Mouse (Mus musculus) testis, postnatal 14 days (tissue): Measurements from ENCODE around the gene Gm17949.

ENCODE experiments used
- DNase-seq: peaks from one replicate; pipeline ENCODE4 v3.0.0; 2021; ENCODE audit warnings: low spot score

The Gm17949 gene

DNA sequence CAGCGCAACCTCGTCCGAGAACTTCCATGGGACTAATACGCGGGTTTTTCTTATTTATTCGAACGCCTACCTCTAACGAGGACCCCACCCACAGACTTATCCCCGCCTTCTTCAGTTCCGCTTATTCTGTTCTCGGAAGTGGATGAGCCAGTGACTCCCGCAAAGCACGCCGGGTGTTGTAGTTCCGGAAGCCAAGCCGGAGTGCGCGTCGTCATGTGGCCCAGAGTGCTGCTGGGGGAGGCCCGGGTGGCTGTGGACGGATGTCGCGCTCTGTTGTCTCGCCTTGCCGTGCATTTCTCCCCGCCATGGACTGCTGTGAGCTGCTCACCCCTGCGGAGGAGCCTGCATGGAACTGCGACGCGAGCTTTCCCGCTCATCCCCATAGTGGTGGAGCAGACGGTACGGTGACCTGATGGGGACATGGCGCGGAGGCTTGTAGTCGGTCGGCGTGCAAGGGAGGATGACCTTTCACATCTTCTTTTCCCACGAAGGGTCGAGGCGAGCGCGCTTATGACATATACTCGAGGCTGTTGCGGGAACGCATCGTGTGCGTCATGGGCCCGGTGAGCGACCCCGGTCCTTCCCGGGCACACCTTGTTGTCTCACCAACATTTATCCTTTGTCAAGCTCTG lies 21.0 kb upstream of the Gm17949 start, which contains the start of gene Clpp:
Clpp (plus strand) TSS at position 191 of the 632 bp plus-strand sequence.
- peak; percentile 93 for DNase-seq

- DNase-seq, result no peak
Observed at GRCm38 (mm10) chr17:56990966-56991365, 20.3 kb upstream of the Gm17949 start.

DNA sequence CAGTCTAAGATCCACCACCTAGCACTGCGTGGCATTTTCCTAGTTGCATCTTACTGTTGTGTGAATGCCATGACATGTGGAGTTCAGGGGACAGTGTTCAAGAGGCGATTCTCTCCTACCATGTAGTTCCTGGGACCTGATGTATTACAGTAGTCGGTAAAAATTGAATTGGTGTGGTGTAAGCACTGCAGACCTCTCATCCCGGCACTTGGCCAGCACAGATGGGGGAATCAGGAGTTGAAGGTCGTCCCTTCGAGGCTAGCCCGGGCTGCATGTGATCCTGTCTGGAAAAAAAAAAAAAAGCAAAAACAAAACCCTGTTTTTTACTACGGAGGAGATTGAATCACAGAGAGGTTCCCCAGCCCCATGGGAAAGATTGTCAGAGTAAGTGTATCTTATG lies 16.2 kb upstream of the Gm17949 start:
- DNase-seq, result no peak

- no peak for DNase-seq
Observed at GRCm38 (mm10) chr17:56996506-56996905, 14.8 kb upstream of the Gm17949 start.

DNA sequence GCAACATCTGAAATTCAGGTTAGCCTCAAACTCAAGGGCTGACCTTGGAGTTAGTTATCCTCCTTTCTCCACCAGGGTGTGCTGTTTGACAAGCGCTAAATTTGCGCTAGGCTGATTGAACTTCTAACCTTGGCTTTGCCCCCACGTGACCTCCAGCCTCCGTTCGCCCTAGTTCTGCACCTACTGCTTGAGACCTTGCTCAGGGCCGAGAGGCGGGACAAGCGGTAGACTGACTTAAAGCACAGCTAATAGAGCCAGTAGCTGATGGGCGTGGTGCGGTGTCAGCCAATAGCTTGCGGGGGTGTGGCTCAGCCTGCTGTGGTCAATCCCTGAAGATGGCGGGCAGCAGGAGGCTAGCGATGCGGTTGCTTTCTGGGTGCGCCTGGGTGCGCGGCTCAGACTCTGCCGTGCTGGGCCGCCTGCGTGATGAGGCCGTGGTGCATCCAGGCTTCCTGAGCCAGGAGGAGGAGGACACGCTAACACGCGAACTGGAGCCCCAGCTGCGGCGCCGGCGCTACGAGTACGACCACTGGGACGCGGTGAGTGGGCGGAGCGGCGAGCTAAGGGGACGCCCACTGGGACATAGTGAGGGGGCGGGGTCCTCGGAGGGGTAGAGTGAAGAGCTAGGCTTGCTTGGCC lies 14.1 kb upstream of the Gm17949 start, which contains the start of gene Alkbh7:
Alkbh7 (plus strand) TSS at position 311 of the 639 bp plus-strand sequence.
- DNase-seq, result peak; percentile 96

- no peak for DNase-seq
Observed at GRCm38 (mm10) chr17:56999414-56999813, 11.9 kb upstream of the Gm17949 start.

DNA sequence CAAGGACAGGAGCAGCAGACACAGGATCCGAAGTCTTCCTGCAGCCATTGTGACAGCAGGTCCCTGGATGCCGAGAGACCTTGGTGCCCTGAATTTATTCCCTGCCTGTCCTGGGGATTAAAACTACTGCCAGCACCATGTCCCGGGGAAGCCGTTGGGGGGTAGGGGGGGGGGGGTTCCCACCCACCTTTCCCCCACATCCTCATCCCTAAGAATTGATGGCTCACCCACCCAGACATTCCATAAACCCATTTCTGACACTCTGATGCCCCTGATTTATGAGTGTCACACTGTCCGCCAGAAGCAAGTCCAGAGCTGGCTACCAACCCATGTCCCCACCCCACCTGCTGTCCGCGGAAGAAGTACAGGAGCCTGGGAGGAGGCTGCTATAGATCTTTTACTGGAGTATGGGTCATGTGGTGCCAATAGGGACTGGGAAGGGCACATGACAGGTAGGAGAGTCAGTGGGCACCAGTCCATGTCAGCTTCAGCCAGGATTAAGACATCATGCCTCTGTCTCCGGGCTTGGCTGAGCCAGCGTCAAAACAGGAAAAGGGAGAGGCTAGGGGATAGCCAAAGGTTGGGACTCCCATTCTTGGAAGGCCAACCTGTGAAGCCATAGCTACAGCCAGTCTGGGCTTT lies 11.2 kb upstream of the Gm17949 start, which contains the start of gene Pspn:
Pspn (minus strand) TSS at position 51 of the 642 bp plus-strand sequence.
- DNase-seq, result no peak

DNA sequence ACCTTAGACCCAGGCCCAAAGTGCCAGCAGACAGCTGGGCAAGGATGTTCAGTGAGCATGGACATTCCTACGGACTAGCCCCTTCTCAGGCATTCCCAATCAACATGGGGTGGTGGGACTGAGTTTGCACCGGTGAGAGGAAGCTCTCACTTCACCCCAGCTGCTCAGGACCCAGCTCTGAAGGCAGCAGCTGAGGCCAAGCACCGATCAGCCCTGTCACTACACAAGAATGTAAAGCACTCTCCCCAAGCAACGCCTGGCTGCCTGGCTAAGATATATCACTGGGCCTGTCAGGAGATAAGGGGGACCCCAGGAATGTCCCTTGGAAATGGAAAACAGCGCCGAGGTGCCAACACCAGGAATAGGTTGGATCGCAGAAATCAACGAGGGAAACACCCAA lies 10.0 kb upstream of the Gm17949 start:
- no peak for DNase-seq

- no peak for DNase-seq
Observed at GRCm38 (mm10) chr17:57003994-57004393, 7.3 kb upstream of the Gm17949 start.

DNA sequence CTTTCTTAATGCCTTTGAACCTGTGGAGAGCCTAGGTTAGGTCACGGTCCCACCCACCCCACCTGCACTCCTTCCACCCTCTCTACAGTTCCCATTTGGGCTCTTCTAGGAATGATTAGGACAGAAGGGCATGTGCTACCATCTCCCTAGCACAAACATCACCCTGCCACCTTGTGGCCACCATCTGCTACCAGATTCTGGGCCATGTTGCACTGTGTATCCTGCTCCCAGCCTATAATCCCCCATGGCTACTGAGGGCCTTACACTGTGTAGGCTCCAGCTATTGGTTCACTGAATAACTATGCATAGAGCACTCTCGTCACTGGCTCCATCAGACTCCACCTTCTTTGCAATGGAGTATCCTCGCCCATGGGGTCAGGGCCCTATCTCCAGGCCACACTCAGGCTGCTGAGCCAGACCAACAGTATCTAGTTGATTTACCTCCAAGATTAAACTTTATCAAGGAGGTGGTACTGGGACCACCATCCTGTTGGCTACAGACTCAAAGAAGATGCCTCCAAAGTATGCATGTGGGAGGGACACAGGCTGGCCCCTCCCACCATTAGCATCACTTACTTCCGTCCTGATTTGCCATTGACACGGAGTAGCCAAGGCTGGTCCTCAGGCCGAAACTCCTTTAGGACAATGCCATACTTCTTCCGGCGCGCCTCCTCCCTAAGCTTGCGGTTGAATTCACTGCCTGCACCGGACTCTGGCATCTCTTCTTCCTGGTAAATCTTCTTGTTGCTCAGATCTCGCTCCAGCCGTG lies 3.9 kb upstream of the Gm17949 start:
- DNase-seq, result no peak

DNA sequence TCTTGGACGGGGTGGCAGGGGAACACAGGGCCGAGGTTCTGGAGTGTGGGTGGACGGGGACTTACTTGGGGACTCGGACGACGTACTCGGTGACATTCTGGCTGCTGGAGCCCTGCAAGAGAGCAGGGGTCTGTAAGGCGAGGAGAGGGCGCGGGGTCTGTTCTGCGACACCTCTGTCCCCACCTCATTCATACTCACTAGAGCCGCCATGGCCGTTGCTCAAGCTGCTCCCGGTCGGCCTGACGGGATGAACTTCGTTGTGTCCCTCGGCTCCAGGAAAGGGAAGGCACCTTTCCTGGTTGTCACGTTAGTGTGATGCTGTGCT lies 396 bp upstream of the Gm17949 start:
- no peak for DNase-seq

- no peak for DNase-seq
Observed at GRCm38 (mm10) chr17:57012245-57012795, 1.1 kb downstream of the Gm17949 start.

GRCm38 (mm10) chr17:57019693-57020092 lies 8.4 kb downstream of the Gm17949 start:
- no peak for DNase-seq

DNA sequence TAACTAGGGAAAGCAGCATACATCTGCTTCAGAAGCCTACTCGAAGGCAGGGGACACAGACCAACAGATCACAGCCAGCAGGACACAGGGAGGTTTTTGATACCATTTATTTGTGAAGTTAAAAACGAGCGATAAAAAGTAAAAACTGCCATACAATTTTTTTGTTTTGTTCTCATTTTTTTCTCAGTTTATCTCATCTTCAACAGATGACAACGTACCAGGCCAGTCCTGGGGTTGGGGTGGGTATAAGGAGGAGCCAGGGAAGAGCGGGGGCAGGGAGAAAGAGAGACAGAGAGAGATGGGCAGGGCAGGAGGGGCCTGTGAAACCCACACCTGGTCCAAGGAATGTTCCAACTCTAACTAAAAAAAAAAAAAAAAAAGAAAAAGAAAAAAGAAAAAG lies 9.7 kb downstream of the Gm17949 start:
- no peak for DNase-seq

GRCm38 (mm10) chr17:57027471-57027870 lies 16.2 kb downstream of the Gm17949 start:
- no peak for DNase-seq

- no peak for DNase-seq
Observed at GRCm38 (mm10) chr17:57029691-57030090, 18.4 kb downstream of the Gm17949 start.

DNA sequence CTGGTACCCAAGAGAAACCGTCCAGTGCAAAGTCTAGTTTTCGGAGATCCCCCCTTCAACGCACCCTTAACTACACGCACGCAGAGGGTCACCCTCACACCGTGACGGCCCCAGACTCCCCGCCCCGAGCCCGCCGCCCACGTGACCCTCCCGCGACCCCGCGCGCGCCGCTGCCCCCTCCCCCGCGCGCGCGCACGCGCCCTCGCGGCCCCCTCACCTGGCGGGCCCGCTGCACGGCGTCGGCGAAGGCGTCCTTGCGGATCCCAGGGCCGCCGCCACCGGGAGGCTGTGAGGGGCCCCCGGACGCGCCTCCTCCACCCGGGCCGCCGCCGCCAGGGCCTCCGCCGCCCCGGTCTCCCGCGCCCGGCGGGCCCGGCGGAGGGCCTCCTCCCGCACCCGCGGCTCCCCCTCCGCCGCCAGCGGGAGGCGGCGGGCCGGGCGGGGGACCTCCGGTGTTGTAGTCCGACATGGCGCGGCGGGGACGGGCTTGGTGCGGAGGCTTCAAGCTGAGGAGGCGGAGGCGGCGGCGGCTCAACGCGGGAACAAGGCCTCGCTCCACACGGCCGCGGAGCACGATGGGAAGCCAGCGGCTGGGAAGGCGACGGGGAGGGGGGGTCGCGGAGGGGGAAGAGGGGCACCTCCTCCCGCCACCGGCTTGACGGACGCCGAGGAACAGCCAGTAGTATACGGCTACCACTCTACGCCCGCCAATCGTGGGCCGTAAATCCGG lies 19.8 kb downstream of the Gm17949 start, which contains the start of gene Khsrp:
Khsrp (minus strand) TSS at position 592 of the 730 bp plus-strand sequence.
- peak; percentile 74 for DNase-seq

DNA sequence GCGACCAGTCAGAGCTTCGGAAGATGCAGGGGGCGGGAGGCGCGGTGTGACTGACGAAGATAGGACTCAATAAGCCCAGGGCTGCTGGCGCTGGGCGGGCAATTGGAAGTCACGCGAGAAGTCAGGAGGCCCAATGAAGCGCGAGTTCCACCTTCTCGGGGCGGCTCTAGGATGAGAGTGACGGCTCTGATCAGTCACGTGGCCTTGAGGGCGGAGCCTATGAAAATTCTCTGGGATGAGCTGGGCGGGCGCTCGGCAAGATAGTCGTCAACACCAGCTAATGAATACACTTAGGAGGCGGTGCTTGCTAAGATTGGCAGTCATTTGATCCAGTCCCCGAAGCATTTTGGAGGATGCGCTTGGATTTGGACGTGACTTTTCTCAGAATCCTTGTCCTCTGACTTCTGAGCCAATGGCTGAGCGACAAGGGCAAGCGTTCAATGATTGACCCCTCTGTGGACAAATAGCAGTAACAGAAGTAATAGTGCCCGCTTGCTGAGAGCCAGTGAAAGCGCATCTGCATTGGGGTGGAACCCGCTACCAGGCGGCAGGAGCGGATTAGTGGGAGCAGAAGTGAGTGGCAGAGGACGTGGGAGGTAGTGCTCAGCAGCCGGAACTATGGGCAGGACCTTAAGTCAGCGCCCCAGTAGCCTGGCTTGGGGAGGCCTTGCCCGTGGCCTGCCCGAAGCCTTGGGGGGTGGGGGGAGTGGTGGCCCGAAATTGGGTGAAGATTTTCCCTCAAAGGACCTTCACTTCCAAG lies 20.6 kb downstream of the Gm17949 start:
- peak; percentile 100 for DNase-seq

DNA sequence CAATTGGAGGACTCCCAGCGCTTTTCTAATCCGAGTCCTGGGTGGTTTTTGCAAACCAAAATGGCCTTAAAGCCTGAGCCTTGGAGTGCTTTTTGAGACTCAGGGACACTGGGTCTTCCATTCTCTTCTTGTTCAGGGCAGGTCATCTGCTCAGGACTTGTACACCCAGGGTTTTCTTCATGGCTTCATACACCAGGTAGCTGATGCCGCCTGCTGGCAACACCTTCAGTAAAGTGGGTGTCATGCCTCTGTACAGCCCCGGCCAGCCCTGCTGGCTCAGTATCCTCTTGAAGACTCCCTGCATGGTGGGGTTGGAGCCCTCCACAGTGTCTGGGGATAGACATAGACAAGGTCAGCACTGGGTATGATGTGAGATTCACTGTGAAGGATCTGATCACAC lies 21.6 kb downstream of the Gm17949 start:
- no peak for DNase-seq

- peak; percentile 54 for DNase-seq
Observed at GRCm38 (mm10) chr17:57038978-57039377, 27.7 kb downstream of the Gm17949 start.

DNA sequence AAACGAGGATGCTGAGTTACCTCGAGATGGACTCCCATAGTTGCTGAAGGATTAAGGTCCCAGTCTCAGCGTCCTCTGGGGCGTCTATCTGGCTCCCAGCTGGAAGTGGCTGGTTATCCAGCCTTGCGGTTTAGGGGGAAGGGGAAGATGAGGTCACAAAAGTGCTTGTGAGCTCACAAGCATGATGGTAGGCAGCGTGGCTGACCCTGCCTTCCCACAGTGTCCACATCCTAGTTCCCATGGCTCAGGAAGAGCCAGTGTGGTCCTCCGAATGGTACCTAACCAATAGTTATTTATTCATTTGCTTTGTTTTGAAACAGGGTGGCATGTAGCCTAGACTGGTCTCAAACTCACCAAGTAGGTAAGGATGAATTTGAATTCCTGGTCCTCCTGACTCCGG lies 30.3 kb downstream of the Gm17949 start, which contains the start of gene Slc25a41:
Slc25a41 (minus strand) TSS at position 101 of the 400 bp plus-strand sequence.
- no peak for DNase-seq
